Mouse (Mus musculus) right cerebral cortex, postnatal 36 days (tissue): ENCODE measurements around the gene Ap1s2.

Experiments
- DNase-seq, 2 experiments: peaks; one replicate each; pipeline ENCODE4 v3.0.0; 2022; ENCODE audit warnings: low spot score in 2 of 2, mixed read lengths in 1 of 2

Ap1s2 gene

GRCm38 (mm10) chrX:163981092-163981491, 72.3 kb downstream of the Ap1s2 start:
- no peak for DNase-seq

- DNase-seq, result no peak
Measured at GRCm38 (mm10) chrX:163981500-163981899, 72.7 kb downstream of the Ap1s2 start.

GRCm38 (mm10) chrX:163982129-163982528, 73.3 kb downstream of the Ap1s2 start:
- DNase-seq, result no peak
